Mouse (Mus musculus) forebrain, embryonic 15.5 days (tissue): ENCODE results near the gene Flrt1. TPM values are rescaled to one million over a fixed set of nuclear protein-coding genes. Genes with fewer than 3 reads are reported as not detected.

Source experiments
- ATAC-seq: fragments of 200-750 bp; cut with Nextera tagmentation; replicated peaks from 2 replicates; pipeline ENCODE4 v1.8.0; 2017; ENCODE audit warnings: mild to moderate bottlenecking, moderate TSS enrichment, moderate library complexity
- H3K27ac ChIP-seq: fragments of 300-500 bp; sonication (generic); replicated peaks from 2 replicates; pipeline ENCODE4 v1.5.1; 2015; ENCODE audit warnings: mild to moderate bottlenecking, inconsistent platforms
- H3K27me3 ChIP-seq: fragments of 300-500 bp; sonication (generic); 2 replicates; pipeline ENCODE4 v1.6.1; 2015; ENCODE audit warnings: inconsistent platforms
- H3K36me3 ChIP-seq: fragments of 300-500 bp; sonication (generic); 2 replicates; pipeline ENCODE4 v1.6.1; 2015; ENCODE audit warnings: mild to moderate bottlenecking, inconsistent platforms
- H3K4me1 ChIP-seq: fragments of 300-500 bp; sonication (generic); 2 replicates; pipeline ENCODE4 v1.6.1; 2015; ENCODE audit warnings: inconsistent platforms
- H3K4me2 ChIP-seq: fragments of 300-500 bp; sonication (generic); replicated peaks from 2 replicates; pipeline ENCODE4 v1.6.1; 2015; ENCODE audit warnings: mild to moderate bottlenecking, inconsistent platforms
- H3K4me3 ChIP-seq: fragments of 300-500 bp; sonication (generic); 2 replicates; pipeline ENCODE4 v1.5.1; 2015; ENCODE audit warnings: mild to moderate bottlenecking, inconsistent platforms
- H3K9ac ChIP-seq: fragments of 300-500 bp; sonication (generic); replicated peaks from 2 replicates; pipeline ENCODE4 v1.6.1; 2015; ENCODE audit warnings: mild to moderate bottlenecking, inconsistent platforms
- H3K9me3 ChIP-seq: fragments of 300-500 bp; sonication (generic); 2 replicates; pipeline ENCODE4 v1.6.1; 2016; ENCODE audit warnings: inconsistent platforms
- WGBS: fragments of 180-500 bp; shearing (Covaris S2); methylation state at CpG from one replicate; pipeline ENCODE4 v1.1.7; 2015; ENCODE audit warnings: mixed read lengths; 5-methylcytosine and 5-hydroxymethylcytosine counted together
- polyA plus RNA-seq: library from polyadenylated mRNA; unstranded; fragments of >200 nt; fragmentation: Nextera tagmentation; extraction: Ambion mirVana; gene quantifications from 2 replicates; pipeline ENCODE4 v1.2.1, GENCODE M21; 2015

Flrt1 gene
- polyA plus RNA-seq, 1 experiment from 2014 or later, result 14.9 TPM

DNA sequence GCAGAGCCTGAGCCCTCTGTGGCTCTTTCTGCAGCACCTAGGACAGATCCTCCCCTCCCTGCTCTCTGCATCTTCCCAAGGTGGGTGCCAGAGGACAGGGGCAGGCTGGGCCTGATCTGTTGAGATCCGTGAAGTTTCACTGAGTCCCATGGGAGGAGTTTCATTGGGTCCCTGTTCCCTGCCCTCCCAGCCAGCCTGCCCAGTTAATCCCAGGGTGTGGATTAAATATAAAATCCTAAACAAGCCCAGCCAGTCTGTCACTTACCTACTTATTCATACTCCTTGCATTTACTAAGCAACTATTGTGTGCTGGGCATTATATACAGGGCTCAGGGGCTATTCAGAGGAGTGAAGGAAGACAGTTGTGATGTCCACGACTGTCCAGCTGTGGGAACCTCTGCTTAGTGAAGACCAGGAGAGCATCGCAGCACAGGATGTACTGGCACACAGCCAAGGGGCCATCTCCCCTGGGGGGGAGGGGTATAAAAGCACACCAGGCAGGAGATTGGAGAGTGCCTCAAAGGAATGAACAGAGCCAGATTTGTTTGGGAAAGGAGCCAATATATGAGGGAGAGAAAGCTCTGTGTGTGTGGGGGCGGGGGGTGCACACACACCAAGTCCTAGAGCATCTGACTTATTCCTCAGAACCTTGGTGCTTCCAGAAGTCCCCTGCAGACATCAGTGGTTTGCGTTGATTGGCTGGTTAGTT lies 36.8 kb upstream of the Flrt1 start:
- H3K27me3 ChIP-seq, result no peaks in the 10 kb centered on the region
- ATAC-seq, result peak; percentile 9; the same call in 1 of the 2 replicates
- no peak overlapping the region for H3K4me2 ChIP-seq
- H3K4me3 ChIP-seq, result no peak overlapping the region
- H3K4me1 ChIP-seq, result peaks cover 87% of the 10 kb centered on the region
- H3K9ac ChIP-seq, result no peak overlapping the region
- 30% methylated on average over 5 of the region's 5 CpGs for WGBS
- H3K36me3 ChIP-seq, result no peaks in the 10 kb centered on the region
- peak overlapping the region; percentile 90 for H3K27ac ChIP-seq
- H3K9me3 ChIP-seq, result no peaks in the 10 kb centered on the region

DNA sequence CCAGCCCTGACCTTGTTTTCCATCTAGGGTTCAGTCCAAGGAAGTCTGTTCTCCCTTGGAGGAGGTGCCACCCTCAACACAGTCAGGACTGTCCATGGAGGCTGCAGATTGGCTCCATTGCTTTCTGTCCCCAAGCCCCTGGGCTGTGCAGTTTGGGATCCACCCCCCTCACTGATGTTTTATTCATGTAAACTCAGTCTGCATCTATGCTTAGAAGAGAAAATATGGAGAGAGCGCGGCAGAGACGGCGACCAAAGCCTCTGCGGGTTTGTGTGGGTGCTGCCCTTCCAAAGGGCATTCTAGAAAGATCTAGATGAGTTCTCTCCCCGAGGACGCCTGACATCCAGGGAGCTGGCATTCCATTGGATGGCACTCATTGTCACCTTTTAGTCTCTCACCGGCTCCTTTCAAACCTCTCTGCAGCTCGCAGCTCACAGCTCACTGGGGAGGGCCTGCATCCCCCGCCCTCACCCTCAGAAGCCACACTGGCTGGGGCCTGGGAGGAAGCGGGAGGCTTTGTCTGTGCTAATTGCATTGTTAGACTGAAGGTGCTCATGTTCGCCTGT lies 35.4 kb upstream of the Flrt1 start:
- 10% methylated on average over 12 of the region's 12 CpGs for WGBS
- H3K4me3 ChIP-seq, result no peak overlapping the region
- H3K9ac ChIP-seq, result peak overlapping the region; percentile 35
- ATAC-seq, result peak; percentile 35
- H3K4me2 ChIP-seq, result no peak overlapping the region; the same call in 1 of the 2 replicates
- no peaks in the 10 kb centered on the region for H3K27me3 ChIP-seq
- no peaks in the 10 kb centered on the region for H3K9me3 ChIP-seq
- H3K4me1 ChIP-seq, result peaks cover 88% of the 10 kb centered on the region
- H3K36me3 ChIP-seq, result no peaks in the 10 kb centered on the region
- peak overlapping the region; percentile 90 for H3K27ac ChIP-seq

- ATAC-seq, result no peak
- no peak overlapping the region for H3K4me2 ChIP-seq
- WGBS, result 20% methylated on average over 6 of the region's 6 CpGs
Observed at GRCm38 (mm10) chr19:7140373-7140772, 34.8 kb upstream of the Flrt1 start.

DNA sequence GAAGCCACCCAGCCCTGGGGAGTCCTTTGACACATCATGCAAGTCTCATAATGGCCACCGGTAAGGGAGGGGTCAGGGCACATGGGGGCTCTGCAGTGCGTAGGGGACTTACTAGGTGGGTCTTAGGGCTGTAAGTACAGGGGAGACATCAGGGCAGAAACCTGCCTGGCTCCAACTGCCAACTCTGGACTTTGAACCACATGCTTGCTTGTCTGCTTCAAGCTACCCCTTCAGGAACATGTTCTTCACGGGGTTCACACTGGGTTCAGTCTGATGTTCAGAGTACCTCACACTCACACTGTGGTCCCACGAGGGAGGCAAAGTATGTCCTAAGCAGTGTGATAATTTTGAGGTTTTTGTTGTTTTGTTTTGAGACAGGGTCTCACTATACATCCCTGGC lies 33.8 kb upstream of the Flrt1 start:
- peak overlapping the region; percentile 90; the same call in 1 of the 2 replicates for H3K27ac ChIP-seq

More at GRCm38 (mm10) chr19:7140373-7140772, 34.8 kb upstream of the Flrt1 start:
- Histone ChIP-seq H3K9me3 (no peaks in the 10 kb centered on the region), H3K27me3 (no peaks in the 10 kb centered on the region), H3K36me3 (no peaks in the 10 kb centered on the region), H3K9ac (peak overlapping the region; percentile 20; the same call in 1 of the 2 replicates), H3K27ac (peak overlapping the region; percentile 90), H3K4me1 (peaks cover 93% of the 10 kb centered on the region), H3K4me3 (no peak overlapping the region)

DNA sequence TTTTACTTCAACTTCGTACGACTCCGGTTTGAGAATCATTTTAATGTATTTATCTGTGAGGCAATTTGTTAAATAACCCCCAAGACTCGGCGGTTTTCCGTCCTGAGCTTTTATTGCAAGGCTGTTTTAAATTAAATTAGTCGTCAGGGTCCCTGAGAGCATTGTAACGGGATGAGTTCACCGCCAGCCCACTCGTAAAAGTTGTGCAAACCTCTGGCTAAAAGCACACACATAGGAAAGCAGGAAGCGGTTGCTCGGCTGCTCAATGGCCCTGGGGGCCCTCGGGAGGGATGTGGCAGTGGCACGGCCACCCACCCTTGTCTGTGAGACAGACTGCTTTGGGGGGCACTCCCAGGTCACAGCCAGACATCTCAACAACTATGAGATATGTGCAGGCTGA lies 32.8 kb upstream of the Flrt1 start:
- Histone ChIP-seq H3K27me3 (no peaks in the 10 kb centered on the region), H3K4me2 (no peak overlapping the region), H3K27ac (0 out of 2 replicates have a peak overlapping the region, but pooled peaks have one; percentile 9), H3K9me3 (no peaks in the 10 kb centered on the region), H3K36me3 (no peaks in the 10 kb centered on the region), H3K9ac (no peak overlapping the region), H3K4me1 (peaks cover 100% of the 10 kb centered on the region), H3K4me3 (no peak overlapping the region)
- no peak for ATAC-seq
- 37% methylated on average over 14 of the region's 14 CpGs for WGBS

More for the DNA sequence above, 33.8 kb upstream of the Flrt1 start:
- H3K9me3 ChIP-seq, result no peaks in the 10 kb centered on the region
- no peak overlapping the region for H3K4me3 ChIP-seq
- ATAC-seq, result no peak
- WGBS, result 73% methylated on average over 4 of the region's 4 CpGs
- no peak overlapping the region for H3K9ac ChIP-seq
- no peaks in the 10 kb centered on the region for H3K27me3 ChIP-seq
- H3K4me1 ChIP-seq, result peaks cover 100% of the 10 kb centered on the region
- H3K36me3 ChIP-seq, result no peaks in the 10 kb centered on the region
- H3K4me2 ChIP-seq, result no peak overlapping the region

- Histone ChIP-seq H3K4me3 (no peak overlapping the region), H3K36me3 (no peaks in the 10 kb centered on the region), H3K4me2 (no peak overlapping the region), H3K27ac (peak overlapping the region; percentile 80), H3K4me1 (peaks cover 100% of the 10 kb centered on the region), H3K9me3 (no peaks in the 10 kb centered on the region), H3K27me3 (no peaks in the 10 kb centered on the region), H3K9ac (no peak overlapping the region)
- ATAC-seq, result no peak
- 39% methylated on average over 14 of the region's 14 CpGs for WGBS
Observed at GRCm38 (mm10) chr19:7136714-7137498, 31.4 kb upstream of the Flrt1 start.

- no peak overlapping the region for H3K4me3 ChIP-seq
- no peaks in the 10 kb centered on the region for H3K36me3 ChIP-seq
- H3K9ac ChIP-seq, result no peak overlapping the region
- H3K27ac ChIP-seq, result peak overlapping the region; percentile 80
- peak; percentile 24; the same call in 1 of the 2 replicates for ATAC-seq
- no peak overlapping the region for H3K4me2 ChIP-seq
- H3K4me1 ChIP-seq, result peaks cover 92% of the 10 kb centered on the region
- 9% methylated on average over 9 of the region's 9 CpGs for WGBS
- H3K27me3 ChIP-seq, result no peaks in the 10 kb centered on the region
- no peaks in the 10 kb centered on the region for H3K9me3 ChIP-seq
Observed at GRCm38 (mm10) chr19:7136016-7136415, 30.5 kb upstream of the Flrt1 start.

- ATAC-seq, result no peak
- WGBS, result 2% methylated on average over 9 of the region's 9 CpGs
- Histone ChIP-seq H3K27ac (peak overlapping the region; percentile 80), H3K9me3 (no peaks in the 10 kb centered on the region), H3K9ac (no peak overlapping the region), H3K4me1 (peaks cover 88% of the 10 kb centered on the region), H3K4me2 (no peak overlapping the region), H3K27me3 (no peaks in the 10 kb centered on the region), H3K36me3 (no peaks in the 10 kb centered on the region), H3K4me3 (no peak overlapping the region)
Observed at GRCm38 (mm10) chr19:7135525-7135924, 30.0 kb upstream of the Flrt1 start.

DNA sequence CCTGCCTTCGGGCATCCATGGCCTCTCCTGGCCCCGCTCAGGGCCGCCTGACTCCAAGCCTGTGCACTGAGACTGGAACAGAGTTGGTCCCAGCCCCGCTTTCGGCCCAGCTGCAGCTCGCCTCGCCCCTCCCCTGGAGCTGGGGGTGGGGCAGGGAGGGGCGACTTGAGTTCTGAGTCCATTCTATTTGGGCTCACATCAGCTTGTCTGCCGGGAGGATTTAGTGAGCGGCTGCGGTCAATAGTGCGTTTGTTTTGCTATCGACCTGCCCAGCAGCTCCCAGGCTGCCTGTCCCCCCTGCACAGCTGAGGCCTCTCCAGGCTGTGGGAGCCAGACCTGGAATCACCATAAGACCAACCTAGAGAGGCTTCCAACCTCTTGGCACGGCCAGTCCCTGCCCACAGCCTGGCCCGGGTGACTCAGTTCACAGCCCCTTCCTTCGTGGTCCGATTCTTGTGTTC lies 29.1 kb upstream of the Flrt1 start:
- no peak for ATAC-seq
- H3K4me1 ChIP-seq, result peaks cover 88% of the 10 kb centered on the region
- WGBS, result 15% methylated on average over 17 of the region's 17 CpGs
- no peak overlapping the region for H3K4me3 ChIP-seq
- H3K36me3 ChIP-seq, result no peaks in the 10 kb centered on the region
- no peak overlapping the region for H3K4me2 ChIP-seq
- no peak overlapping the region for H3K9ac ChIP-seq
- no peaks in the 10 kb centered on the region for H3K27me3 ChIP-seq
- no peaks in the 10 kb centered on the region for H3K9me3 ChIP-seq
- H3K27ac ChIP-seq, result peak overlapping the region; percentile 80

DNA sequence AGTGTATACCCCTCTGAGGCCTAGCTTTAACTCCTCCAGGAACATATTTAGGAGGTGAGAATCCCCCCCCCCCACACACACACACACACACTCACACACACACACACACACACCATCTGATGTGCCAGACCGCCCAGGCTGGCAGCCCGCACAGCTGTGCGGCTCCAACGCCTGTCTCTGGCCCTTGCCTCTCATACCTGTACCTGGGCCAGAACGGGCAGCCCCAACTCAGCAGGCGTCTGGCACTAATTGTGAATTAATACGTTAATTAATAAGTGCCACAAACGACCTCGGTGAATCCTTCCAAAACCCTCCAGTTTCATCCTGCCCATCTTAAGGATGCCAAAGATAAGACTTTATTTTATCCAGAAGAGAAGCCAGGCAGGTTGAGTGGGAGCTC lies 27.9 kb upstream of the Flrt1 start:
- peak overlapping the region; percentile 67 for H3K27ac ChIP-seq
- H3K36me3 ChIP-seq, result no peaks in the 10 kb centered on the region
- 31% methylated on average over 9 of the region's 9 CpGs for WGBS
- H3K9me3 ChIP-seq, result no peaks in the 10 kb centered on the region
- H3K9ac ChIP-seq, result no peak overlapping the region
- H3K4me2 ChIP-seq, result no peak overlapping the region
- H3K4me1 ChIP-seq, result peaks cover 88% of the 10 kb centered on the region
- no peak overlapping the region for H3K4me3 ChIP-seq
- peak; percentile 20 for ATAC-seq
- no peaks in the 10 kb centered on the region for H3K27me3 ChIP-seq

DNA sequence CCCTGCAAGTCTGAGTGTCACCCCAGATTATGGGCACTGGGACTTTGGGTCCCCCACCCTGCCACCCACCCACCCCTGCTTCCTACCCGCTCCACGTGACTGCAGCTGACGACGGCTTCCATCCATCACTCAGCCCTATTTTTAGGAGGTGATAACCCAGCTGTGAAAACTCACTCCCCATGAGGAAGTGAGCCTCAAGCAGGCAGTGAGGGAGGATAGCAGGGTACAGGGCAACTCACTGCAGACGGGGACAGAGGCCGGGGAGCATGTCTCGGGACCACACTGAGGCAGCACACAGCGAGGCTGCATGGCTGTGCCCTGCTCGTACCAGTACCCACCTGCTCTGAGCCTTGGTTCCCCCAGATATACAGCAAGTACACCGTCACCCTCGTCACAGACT lies 24.8 kb upstream of the Flrt1 start:
- Histone ChIP-seq H3K36me3 (no peaks in the 10 kb centered on the region), H3K4me3 (no peak overlapping the region), H3K9me3 (no peaks in the 10 kb centered on the region), H3K4me2 (no peak overlapping the region), H3K27ac (no peak overlapping the region), H3K4me1 (peaks cover 72% of the 10 kb centered on the region), H3K27me3 (no peaks in the 10 kb centered on the region), H3K9ac (no peak overlapping the region)
- ATAC-seq, result no peak
- WGBS, result 78% methylated on average over 11 of the region's 11 CpGs
